Mouse (Mus musculus): Measurements from ENCODE around the gene Zmynd8. TPM values are rescaled to one million over a fixed set of nuclear protein-coding genes. Genes with fewer than 3 reads are reported as not detected.

Gene Zmynd8
- polyA plus RNA-seq, 1 experiment from 2014 or later, result 53.6 TPM

DNA sequence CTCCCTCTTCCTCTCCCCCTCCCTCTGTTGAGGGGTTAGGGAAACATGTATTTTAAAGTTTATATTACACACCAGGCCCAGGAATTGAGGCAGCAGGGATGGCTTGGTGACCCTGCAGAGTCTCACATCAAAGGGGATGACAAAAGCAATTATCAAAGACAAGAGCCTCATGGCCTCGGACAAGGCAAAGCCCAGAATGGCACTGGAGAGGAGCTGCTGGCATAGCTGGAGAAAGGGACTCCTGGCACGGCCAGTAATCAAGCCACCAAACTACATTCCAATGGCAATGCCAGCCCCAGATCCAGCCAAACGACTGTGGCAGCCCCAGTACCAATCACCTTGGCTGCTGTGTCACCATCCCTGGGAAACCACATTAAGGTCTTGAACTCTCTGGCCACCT lies 26.3 kb upstream of the Zmynd8 start:
- H3K4me3 ChIP-seq (ENCODE audit: low read depth, low read length), result no peak overlapping the region
- ATAC-seq (replicated peaks; ENCODE audit: low FRiP score, low TSS enrichment, low read depth) (no peak), DNase-seq (ENCODE audit: low spot score) (no peak)
- H3K27me3 ChIP-seq (replicated peaks; ENCODE audit: control insufficient read depth, insufficient read depth, low read length), result no peaks in the 10 kb centered on the region
- no peaks in the 10 kb centered on the region for H3K36me3 ChIP-seq (ENCODE audit: control insufficient read depth, insufficient read depth, low read length)
- H3K9me3 ChIP-seq (ENCODE audit: control insufficient read depth, low read length), result peaks cover 7% of the 10 kb centered on the region; the same call in 1 of the 2 replicates
- H3K4me1 ChIP-seq (replicated peaks; ENCODE audit: control insufficient read depth, insufficient read depth, low read length), result no peaks in the 10 kb centered on the region; the same call in 1 of the 2 replicates
- no peak overlapping the region for H3K27ac ChIP-seq (ENCODE audit: low read depth)
- H3K9ac ChIP-seq (ENCODE audit: low read length), result no peak overlapping the region
- WGBS, result 36% methylated on average over 3 of the region's 3 CpGs
- H3K4me2 ChIP-seq (ENCODE audit: low read length), result no peak overlapping the region

GRCm38 (mm10) chr2:165924695-165925094 lies 25.9 kb upstream of the Zmynd8 start:
- ATAC-seq (replicated peaks; ENCODE audit: low FRiP score, low TSS enrichment, low read depth) (no peak), DNase-seq (ENCODE audit: low spot score) (no peak)
- Histone ChIP-seq H3K4me1 (replicated peaks; ENCODE audit: control insufficient read depth, insufficient read depth, low read length) (peaks cover 1% of the 10 kb centered on the region; the same call in 1 of the 2 replicates), H3K4me2 (ENCODE audit: low read length) (no peak overlapping the region), H3K27ac (ENCODE audit: low read depth) (no peak overlapping the region), H3K27me3 (replicated peaks; ENCODE audit: control insufficient read depth, insufficient read depth, low read length) (no peaks in the 10 kb centered on the region), H3K9ac (ENCODE audit: low read length) (no peak overlapping the region), H3K4me3 (ENCODE audit: low read depth, low read length) (no peak overlapping the region), H3K36me3 (ENCODE audit: control insufficient read depth, insufficient read depth, low read length) (no peaks in the 10 kb centered on the region), H3K9me3 (ENCODE audit: control insufficient read depth, low read length) (peaks cover 7% of the 10 kb centered on the region; the same call in 1 of the 2 replicates)
- 53% methylated on average over 2 of the region's 2 CpGs for WGBS

GRCm38 (mm10) chr2:165923715-165924114 lies 24.9 kb upstream of the Zmynd8 start:
- H3K4me3 ChIP-seq (ENCODE audit: low read depth, low read length), result no peak overlapping the region
- WGBS, result 89% methylated on average over 8 of the region's 8 CpGs
- H3K9me3 ChIP-seq (ENCODE audit: control insufficient read depth, low read length), result peaks cover 7% of the 10 kb centered on the region; the same call in 1 of the 2 replicates
- no peak overlapping the region for H3K9ac ChIP-seq (ENCODE audit: low read length)
- ATAC-seq (replicated peaks; ENCODE audit: low FRiP score, low TSS enrichment, low read depth) (no peak), DNase-seq (ENCODE audit: low spot score) (no peak)
- no peak overlapping the region for H3K4me2 ChIP-seq (ENCODE audit: low read length)
- peaks cover 4% of the 10 kb centered on the region; the same call in 1 of the 2 replicates for H3K4me1 ChIP-seq (replicated peaks; ENCODE audit: control insufficient read depth, insufficient read depth, low read length)
- no peaks in the 10 kb centered on the region for H3K36me3 ChIP-seq (ENCODE audit: control insufficient read depth, insufficient read depth, low read length)
- no peak overlapping the region for H3K27ac ChIP-seq (ENCODE audit: low read depth)
- H3K27me3 ChIP-seq (replicated peaks; ENCODE audit: control insufficient read depth, insufficient read depth, low read length), result no peaks in the 10 kb centered on the region

- Histone ChIP-seq H3K4me2 (ENCODE audit: low read length) (no peak overlapping the region), H3K9ac (ENCODE audit: low read length) (no peak overlapping the region), H3K36me3 (ENCODE audit: control insufficient read depth, insufficient read depth, low read length) (no peaks in the 10 kb centered on the region), H3K9me3 (ENCODE audit: control insufficient read depth, low read length) (peaks cover 5% of the 10 kb centered on the region; the same call in 1 of the 2 replicates), H3K27ac (ENCODE audit: low read depth) (no peak overlapping the region), H3K27me3 (replicated peaks; ENCODE audit: control insufficient read depth, insufficient read depth, low read length) (no peaks in the 10 kb centered on the region), H3K4me1 (replicated peaks; ENCODE audit: control insufficient read depth, insufficient read depth, low read length) (peaks cover 4% of the 10 kb centered on the region; the same call in 1 of the 2 replicates), H3K4me3 (ENCODE audit: low read depth, low read length) (no peak overlapping the region)
- DNase-seq (ENCODE audit: low spot score) (no peak), ATAC-seq (replicated peaks; ENCODE audit: low FRiP score, low TSS enrichment, low read depth) (no peak)
- WGBS, result 83% methylated on average over 3 of the region's 3 CpGs
Observed at GRCm38 (mm10) chr2:165922994-165923393, 24.2 kb upstream of the Zmynd8 start.

- H3K36me3 ChIP-seq (ENCODE audit: control insufficient read depth, insufficient read depth, low read length), result no peaks in the 10 kb centered on the region
- peak; percentile 85 for ATAC-seq (replicated peaks; ENCODE audit: low FRiP score, low TSS enrichment, low read depth)
- H3K4me2 ChIP-seq (ENCODE audit: low read length), result no peak overlapping the region
- no peak overlapping the region for H3K4me3 ChIP-seq (ENCODE audit: low read depth, low read length)
- no peak overlapping the region for H3K9ac ChIP-seq (ENCODE audit: low read length)
- no peak overlapping the region for H3K27ac ChIP-seq (ENCODE audit: low read depth)
- 54% methylated on average over 13 of the region's 13 CpGs for WGBS
- no peaks in the 10 kb centered on the region for H3K9me3 ChIP-seq (ENCODE audit: control insufficient read depth, low read length)
- no peaks in the 10 kb centered on the region for H3K27me3 ChIP-seq (replicated peaks; ENCODE audit: control insufficient read depth, insufficient read depth, low read length)
- peak; percentile 61 for DNase-seq (ENCODE audit: low spot score)
- peaks cover 4% of the 10 kb centered on the region; the same call in 1 of the 2 replicates for H3K4me1 ChIP-seq (replicated peaks; ENCODE audit: control insufficient read depth, insufficient read depth, low read length)
Observed at GRCm38 (mm10) chr2:165922047-165922728, 23.4 kb upstream of the Zmynd8 start.

GRCm38 (mm10) chr2:165914298-165914697 lies 15.5 kb upstream of the Zmynd8 start:
- no peak overlapping the region for H3K9ac ChIP-seq (ENCODE audit: low read length)
- peaks cover 7% of the 10 kb centered on the region; the same call in 1 of the 2 replicates for H3K4me1 ChIP-seq (replicated peaks; ENCODE audit: control insufficient read depth, insufficient read depth, low read length)
- H3K4me3 ChIP-seq (ENCODE audit: low read depth, low read length), result no peak overlapping the region
- DNase-seq (ENCODE audit: low spot score), result peak; percentile 97
- no peak overlapping the region for H3K27ac ChIP-seq (ENCODE audit: low read depth)
- ATAC-seq (replicated peaks; ENCODE audit: low FRiP score, low TSS enrichment, low read depth), result peak; percentile 82
- 25% methylated on average over 11 of the region's 11 CpGs for WGBS
- H3K4me2 ChIP-seq (ENCODE audit: low read length), result no peak overlapping the region
- H3K36me3 ChIP-seq (ENCODE audit: control insufficient read depth, insufficient read depth, low read length), result no peaks in the 10 kb centered on the region
- no peaks in the 10 kb centered on the region for H3K9me3 ChIP-seq (ENCODE audit: control insufficient read depth, low read length)
- H3K27me3 ChIP-seq (replicated peaks; ENCODE audit: control insufficient read depth, insufficient read depth, low read length), result no peaks in the 10 kb centered on the region

GRCm38 (mm10) chr2:165913073-165913472 lies 14.3 kb upstream of the Zmynd8 start:
- no peaks in the 10 kb centered on the region for H3K27me3 ChIP-seq (replicated peaks; ENCODE audit: control insufficient read depth, insufficient read depth, low read length)
- H3K27ac ChIP-seq (ENCODE audit: low read depth), result no peak overlapping the region
- no peaks in the 10 kb centered on the region for H3K9me3 ChIP-seq (ENCODE audit: control insufficient read depth, low read length)
- H3K4me3 ChIP-seq (ENCODE audit: low read depth, low read length), result no peak overlapping the region
- ATAC-seq (replicated peaks; ENCODE audit: low FRiP score, low TSS enrichment, low read depth) (no peak), DNase-seq (ENCODE audit: low spot score) (no peak)
- H3K4me2 ChIP-seq (ENCODE audit: low read length), result no peak overlapping the region
- peaks cover 7% of the 10 kb centered on the region; the same call in 1 of the 2 replicates for H3K4me1 ChIP-seq (replicated peaks; ENCODE audit: control insufficient read depth, insufficient read depth, low read length)
- H3K9ac ChIP-seq (ENCODE audit: low read length), result no peak overlapping the region
- H3K36me3 ChIP-seq (ENCODE audit: control insufficient read depth, insufficient read depth, low read length), result no peaks in the 10 kb centered on the region
- 58% methylated on average over 7 of the region's 7 CpGs for WGBS

- Histone ChIP-seq H3K27ac (ENCODE audit: low read depth) (no peak overlapping the region), H3K9me3 (ENCODE audit: control insufficient read depth, low read length) (no peaks in the 10 kb centered on the region), H3K4me3 (ENCODE audit: low read depth, low read length) (no peak overlapping the region), H3K27me3 (replicated peaks; ENCODE audit: control insufficient read depth, insufficient read depth, low read length) (no peaks in the 10 kb centered on the region), H3K36me3 (ENCODE audit: control insufficient read depth, insufficient read depth, low read length) (no peaks in the 10 kb centered on the region), H3K4me1 (replicated peaks; ENCODE audit: control insufficient read depth, insufficient read depth, low read length) (peaks cover 20% of the 10 kb centered on the region; the same call in 1 of the 2 replicates), H3K4me2 (ENCODE audit: low read length) (no peak overlapping the region), H3K9ac (ENCODE audit: low read length) (no peak overlapping the region)
- DNase-seq (ENCODE audit: low spot score), result no peak
- no peak for ATAC-seq (replicated peaks; ENCODE audit: low FRiP score, low TSS enrichment, low read depth)
Observed at GRCm38 (mm10) chr2:165909731-165910130, 10.9 kb upstream of the Zmynd8 start.

GRCm38 (mm10) chr2:165907199-165907598 lies 8.4 kb upstream of the Zmynd8 start:
- DNase-seq (ENCODE audit: low spot score) (no peak), ATAC-seq (replicated peaks; ENCODE audit: low FRiP score, low TSS enrichment, low read depth) (no peak)
- no peaks in the 10 kb centered on the region for H3K36me3 ChIP-seq (ENCODE audit: control insufficient read depth, insufficient read depth, low read length)
- 59% methylated on average over 8 of the region's 8 CpGs for WGBS
- H3K4me3 ChIP-seq (ENCODE audit: low read depth, low read length), result no peak overlapping the region
- H3K9me3 ChIP-seq (ENCODE audit: control insufficient read depth, low read length), result no peaks in the 10 kb centered on the region
- H3K4me1 ChIP-seq (replicated peaks; ENCODE audit: control insufficient read depth, insufficient read depth, low read length), result peaks cover 13% of the 10 kb centered on the region; the same call in 1 of the 2 replicates
- H3K9ac ChIP-seq (ENCODE audit: low read length), result no peak overlapping the region
- no peak overlapping the region for H3K4me2 ChIP-seq (ENCODE audit: low read length)
- H3K27ac ChIP-seq (ENCODE audit: low read depth), result no peak overlapping the region
- no peaks in the 10 kb centered on the region for H3K27me3 ChIP-seq (replicated peaks; ENCODE audit: control insufficient read depth, insufficient read depth, low read length)

All from intestine, embryonic 14.5 days (tissue).